Mouse (Mus musculus): ENCODE measurements at regions not wholly inside any gene's neighbourhood (a gene's known extent, or its start where the extent isn't known, plus 50 kb on each side); places are given as distances from the start of the nearest gene placed in this dataset.

- TF ChIP-seq EP300 (IDR thresholded peaks at IDR 0.05) (no peak), CTCF (IDR thresholded peaks at IDR 0.05) (no peak)
- 15% methylated on average over 1 of the region's 1 CpGs for WGBS
- H3K36me3 ChIP-seq (ENCODE audit: insufficient read depth, low read length) = no peaks in the 10 kb centered on the region
- H3K4me3 ChIP-seq (ENCODE audit: low read depth, low read length) = no peak overlapping the region
- no peak for ATAC-seq
- no peak for DNase-seq (ENCODE audit: low spot score)
- no peak overlapping the region for H3K27ac ChIP-seq (ENCODE audit: low read length)
- no peaks in the 10 kb centered on the region for H3K27me3 ChIP-seq (replicated peaks; ENCODE audit: insufficient read depth, low read length)
- no peaks in the 10 kb centered on the region for H3K4me1 ChIP-seq (ENCODE audit: insufficient read depth, low read depth, low read length)
- H3K9ac ChIP-seq (replicated peaks; ENCODE audit: low read depth) = no peak overlapping the region
- H3K9me3 ChIP-seq (ENCODE audit: low read length) = no peaks in the 10 kb centered on the region
- H3K4me2 ChIP-seq (replicated peaks; ENCODE audit: low read depth, low read length) = no peak overlapping the region
Observed at GRCm38 (mm10) chr14:120195218-120195617, 80.3 kb upstream of the Mbnl2 start.

- no peak overlapping the region for H3K4me2 ChIP-seq (replicated peaks; ENCODE audit: low read depth, low read length)
- no peaks in the 10 kb centered on the region for H3K36me3 ChIP-seq (ENCODE audit: insufficient read depth, low read length)
- ATAC-seq = no peak
- no peak overlapping the region for H3K4me3 ChIP-seq (ENCODE audit: low read depth, low read length)
- no peaks in the 10 kb centered on the region for H3K4me1 ChIP-seq (ENCODE audit: insufficient read depth, low read depth, low read length)
- H3K9me3 ChIP-seq (ENCODE audit: low read length) = no peaks in the 10 kb centered on the region
- no peak overlapping the region for H3K9ac ChIP-seq (replicated peaks; ENCODE audit: low read depth)
- TF ChIP-seq EP300 (IDR thresholded peaks at IDR 0.05) (no peak), CTCF (IDR thresholded peaks at IDR 0.05) (no peak)
- 84% methylated on average over 3 of the region's 3 CpGs for WGBS
- no peaks in the 10 kb centered on the region for H3K27me3 ChIP-seq (replicated peaks; ENCODE audit: insufficient read depth, low read length)
- H3K27ac ChIP-seq (ENCODE audit: low read length) = no peak overlapping the region
- no peak for DNase-seq (ENCODE audit: low spot score)
Observed at GRCm38 (mm10) chr14:120211741-120212140, 63.7 kb upstream of the Mbnl2 start.

DNA sequence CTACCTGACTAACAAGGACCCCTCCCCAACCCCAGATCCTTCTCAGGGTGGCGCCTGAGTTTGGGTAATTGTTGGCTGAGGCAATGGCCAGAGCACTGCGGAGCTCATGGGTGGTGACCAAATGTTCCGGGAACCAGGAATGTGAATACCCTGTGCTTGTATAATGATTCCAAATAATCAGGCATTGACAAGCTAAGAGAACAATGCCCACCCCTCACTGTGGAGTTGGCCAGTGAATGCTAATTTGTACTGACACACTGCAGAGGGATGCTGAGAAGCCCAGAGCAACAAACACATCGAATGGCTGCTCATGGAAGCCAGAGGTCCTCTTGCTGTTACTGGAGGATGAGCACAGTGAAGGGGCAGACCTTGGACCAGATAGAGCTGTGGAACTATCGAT, 62.8 kb upstream of the Mbnl2 start:
- H3K27me3 ChIP-seq (replicated peaks; ENCODE audit: insufficient read depth, low read length) = no peaks in the 10 kb centered on the region
- H3K4me1 ChIP-seq (ENCODE audit: insufficient read depth, low read depth, low read length) = no peaks in the 10 kb centered on the region
- H3K27ac ChIP-seq (ENCODE audit: low read length) = no peak overlapping the region
- WGBS = 93% methylated on average over 5 of the region's 5 CpGs
- H3K4me2 ChIP-seq (replicated peaks; ENCODE audit: low read depth, low read length) = no peak overlapping the region
- no peaks in the 10 kb centered on the region for H3K9me3 ChIP-seq (ENCODE audit: low read length)
- no peak overlapping the region for H3K9ac ChIP-seq (replicated peaks; ENCODE audit: low read depth)
- no peak for TF ChIP-seq EP300 (IDR thresholded peaks at IDR 0.05)
- no peak for TF ChIP-seq CTCF (IDR thresholded peaks at IDR 0.05)
- DNase-seq (ENCODE audit: low spot score) (no peak), ATAC-seq (no peak)
- no peaks in the 10 kb centered on the region for H3K36me3 ChIP-seq (ENCODE audit: insufficient read depth, low read length)
- no peak overlapping the region for H3K4me3 ChIP-seq (ENCODE audit: low read depth, low read length)

GRCm38 (mm10) chr14:120219224-120219623, 56.2 kb upstream of the Mbnl2 start:
- no peaks in the 10 kb centered on the region for H3K36me3 ChIP-seq (ENCODE audit: insufficient read depth, low read length)
- no peaks in the 10 kb centered on the region for H3K4me1 ChIP-seq (ENCODE audit: insufficient read depth, low read depth, low read length)
- no peak overlapping the region for H3K4me3 ChIP-seq (ENCODE audit: low read depth, low read length)
- no peaks in the 10 kb centered on the region for H3K9me3 ChIP-seq (ENCODE audit: low read length)
- H3K27ac ChIP-seq (ENCODE audit: low read length) = no peak overlapping the region
- no peak overlapping the region for H3K4me2 ChIP-seq (replicated peaks; ENCODE audit: low read depth, low read length)
- DNase-seq (ENCODE audit: low spot score) (no peak), ATAC-seq (no peak)
- no peak for TF ChIP-seq CTCF (IDR thresholded peaks at IDR 0.05)
- TF ChIP-seq EP300 (IDR thresholded peaks at IDR 0.05) = no peak
- no peak overlapping the region for H3K9ac ChIP-seq (replicated peaks; ENCODE audit: low read depth)
- no peaks in the 10 kb centered on the region for H3K27me3 ChIP-seq (replicated peaks; ENCODE audit: insufficient read depth, low read length)
- WGBS = 87% methylated on average over 4 of the region's 4 CpGs

DNA sequence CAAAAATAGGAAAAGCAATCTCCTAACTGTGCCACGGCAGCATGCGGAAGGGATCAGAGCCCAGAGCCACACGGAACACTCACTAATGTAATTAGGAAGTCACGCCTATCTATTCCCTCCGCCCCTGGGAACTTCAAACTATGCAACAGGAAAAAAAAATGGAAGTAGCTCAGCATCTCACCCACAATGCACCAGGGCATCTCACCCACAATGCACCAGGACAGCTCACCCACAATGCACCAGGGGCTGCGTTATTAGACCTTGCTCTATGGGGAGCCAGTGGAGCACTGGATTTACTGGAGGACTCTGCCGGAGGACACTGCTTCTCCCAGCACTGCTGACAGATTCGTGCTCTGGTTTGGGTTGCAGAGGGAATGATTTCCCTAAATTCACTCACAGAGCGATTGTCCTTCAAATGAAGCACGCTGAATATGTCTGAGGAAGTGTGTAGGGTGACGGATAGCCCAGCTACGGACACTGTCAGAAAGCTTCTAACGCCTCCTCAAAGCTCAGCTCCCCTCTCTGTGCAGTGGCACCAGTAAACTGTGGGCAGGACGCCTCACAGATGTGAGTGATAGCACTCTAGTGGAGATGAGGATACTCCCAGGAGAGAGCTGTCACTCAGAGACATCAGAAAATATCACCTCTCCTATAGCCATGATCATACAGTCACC, 51.8 kb upstream of the Mbnl2 start:
- Histone ChIP-seq H3K27ac (ENCODE audit: low read length) (0 out of 2 replicates have a peak overlapping the region, but pooled peaks have one; percentile 9), H3K27me3 (replicated peaks; ENCODE audit: insufficient read depth, low read length) (no peaks in the 10 kb centered on the region), H3K4me1 (ENCODE audit: insufficient read depth, low read depth, low read length) (no peaks in the 10 kb centered on the region), H3K36me3 (ENCODE audit: insufficient read depth, low read length) (no peaks in the 10 kb centered on the region), H3K4me2 (replicated peaks; ENCODE audit: low read depth, low read length) (no peak overlapping the region), H3K9me3 (ENCODE audit: low read length) (no peaks in the 10 kb centered on the region; the same call in 1 of the 2 replicates), H3K9ac (replicated peaks; ENCODE audit: low read depth) (no peak overlapping the region), H3K4me3 (ENCODE audit: low read depth, low read length) (no peak overlapping the region)
- ATAC-seq (peak; percentile 42), DNase-seq (ENCODE audit: low spot score) (peak; percentile 20)
- 0 out of 2 replicates have a peak, but pooled peaks have one; percentile 9 for TF ChIP-seq EP300 (IDR thresholded peaks at IDR 0.05)
- TF ChIP-seq CTCF (IDR thresholded peaks at IDR 0.05) = no peak
- 61% methylated on average over 14 of the region's 14 CpGs for WGBS

DNA sequence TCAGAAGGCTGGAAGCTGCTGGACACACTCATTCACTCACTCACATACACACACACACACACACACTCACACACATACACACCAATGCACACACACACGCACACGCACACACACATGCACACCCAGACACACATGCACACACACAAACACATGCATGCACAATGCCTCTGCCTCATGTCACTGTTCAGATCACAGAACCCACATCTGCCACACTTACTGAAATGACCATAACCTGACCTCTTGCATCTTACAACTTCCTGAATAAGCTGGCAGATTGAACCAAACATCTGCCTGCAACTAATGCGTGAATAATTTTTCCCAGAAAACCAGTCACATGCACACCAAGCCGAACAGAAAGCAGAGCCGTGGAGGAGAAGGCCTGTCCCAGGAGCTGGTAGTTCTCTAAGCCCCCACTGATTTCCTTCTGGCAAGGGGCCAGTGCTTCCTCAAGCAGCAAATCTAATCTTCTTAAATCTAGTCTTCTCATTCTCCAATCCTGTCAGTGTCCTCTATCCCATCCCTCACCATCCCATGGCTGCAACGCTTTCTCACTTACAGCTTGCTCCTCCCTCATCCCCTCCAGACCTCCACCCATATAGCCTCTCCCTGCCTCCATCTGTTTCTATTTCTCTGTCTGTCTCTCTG, 51.1 kb upstream of the Mbnl2 start:
- Histone ChIP-seq H3K27ac (ENCODE audit: low read length) (0 out of 2 replicates have a peak overlapping the region, but pooled peaks have one; percentile 9), H3K36me3 (ENCODE audit: insufficient read depth, low read length) (no peaks in the 10 kb centered on the region), H3K27me3 (replicated peaks; ENCODE audit: insufficient read depth, low read length) (no peaks in the 10 kb centered on the region), H3K4me1 (ENCODE audit: insufficient read depth, low read depth, low read length) (no peaks in the 10 kb centered on the region), H3K4me2 (replicated peaks; ENCODE audit: low read depth, low read length) (no peak overlapping the region), H3K9me3 (ENCODE audit: low read length) (no peaks in the 10 kb centered on the region; the same call in 1 of the 2 replicates), H3K4me3 (ENCODE audit: low read depth, low read length) (no peak overlapping the region), H3K9ac (replicated peaks; ENCODE audit: low read depth) (no peak overlapping the region)
- TF ChIP-seq CTCF (IDR thresholded peaks at IDR 0.05) = no peak
- TF ChIP-seq EP300 (IDR thresholded peaks at IDR 0.05) = peak; percentile 34; the same call in 1 of the 2 replicates
- DNase-seq (ENCODE audit: low spot score) = peak; percentile 79
- 47% methylated on average over 6 of the region's 6 CpGs for WGBS
- ATAC-seq = peak; percentile 84
